Mouse (Mus musculus) ES-CJ7 (cell line): Measurements from ENCODE around the gene Pstpip1.

Experiments
- DNase-seq: peaks from one replicate; pipeline ENCODE4 v3.0.0; 2011; ENCODE audit warnings: low read depth, low spot score

Pstpip1 gene

GRCm38 (mm10) chr9:56151745-56152481 is 62.2 kb downstream of the Pstpip1 start:
- no peak for DNase-seq

- no peak for DNase-seq
These were observed 62.8 kb downstream of the Pstpip1 start for GRCm38 (mm10) chr9:56152482-56153007.

- DNase-seq: no peak
These were observed 64.8 kb downstream of the Pstpip1 start for GRCm38 (mm10) chr9:56154572-56154971.

GRCm38 (mm10) chr9:56158077-56158476 is 68.3 kb downstream of the Pstpip1 start:
- DNase-seq: no peak

- DNase-seq: no peak
These were observed 69.7 kb downstream of the Pstpip1 start for GRCm38 (mm10) chr9:56159456-56159855.

- DNase-seq: peak; percentile 79
These were observed 70.8 kb downstream of the Pstpip1 start for GRCm38 (mm10) chr9:56160341-56161141.

- no peak for DNase-seq
These were observed 75.6 kb downstream of the Pstpip1 start, which contains the start of gene Tspan3 for GRCm38 (mm10) chr9:56165377-56165776. TSS of gene Tspan3 (minus strand) at chr9:56165477.

- peak; percentile 18 for DNase-seq
These were observed 76.4 kb downstream of the Pstpip1 start for GRCm38 (mm10) chr9:56166161-56166560.

- DNase-seq: no peak
These were observed 77.9 kb downstream of the Pstpip1 start for GRCm38 (mm10) chr9:56167690-56168089.

- DNase-seq: no peak
These were observed 85.6 kb downstream of the Pstpip1 start for GRCm38 (mm10) chr9:56175316-56175715.

GRCm38 (mm10) chr9:56177354-56177753 is 87.6 kb downstream of the Pstpip1 start:
- no peak for DNase-seq
